Mouse (Mus musculus) liver, adult 2 months (tissue): ENCODE data around the gene Lrg1.

Source experiments
- CTCF ChIP-seq: fragments of 200-500 bp; IDR thresholded peaks from 2 replicates; pipeline ENCODE4 v1.5.1; 2011; ENCODE audit warnings: low read depth, low read length, control low read depth
- POLR2A ChIP-seq: fragments of 200-500 bp; IDR thresholded peaks from 2 replicates; pipeline ENCODE4 v1.6.1; 2011; ENCODE audit warnings: low read length, control low read depth; ENCODE audit not compliant: insufficient read depth; ENCODE audit errors: extremely low read depth

DNA sequence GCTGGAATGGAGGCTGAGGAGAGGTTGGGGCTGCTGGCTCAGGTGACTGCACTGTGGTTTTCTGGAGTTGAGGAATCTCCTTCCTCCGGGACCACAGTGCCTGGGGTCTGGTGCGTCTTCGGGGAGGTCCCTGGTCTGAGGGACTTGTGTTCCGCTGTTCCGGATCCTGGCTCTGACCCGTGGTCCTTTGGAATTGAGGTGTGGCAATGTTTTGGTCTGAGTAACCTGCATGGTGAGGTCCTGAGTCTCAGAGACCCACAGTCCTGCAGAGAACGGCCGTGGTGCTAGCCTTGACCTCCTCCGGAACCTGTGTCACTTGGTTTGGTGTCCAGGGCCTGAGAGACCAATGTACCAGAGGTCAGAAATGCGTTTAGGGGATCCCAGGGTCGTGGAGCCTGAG is 41.9 kb downstream of the Lrg1 start:
- TF ChIP-seq POLR2A (no peak), CTCF (no peak)
